ENCODE assay signal across 8 mouse cellular contexts in genomic region chr10:81465265-81465645, GRCm38 (mm10). TPM values are rescaled to one million over a fixed set of nuclear protein-coding genes. Genes with fewer than 3 reads are reported as not detected.
DNase-seq lines count a peak whose midpoint lies in the region; ATAC-seq lines count a peak whose summit lies in the region.

No protein-coding gene starts in this region.

- H3K27me3 ChIP-seq in forebrain, embryonic 11.5 days (ENCODE audit: control insufficient read depth, insufficient read depth, low read length) = peaks cover 41% of the 10 kb centered on the region
- peaks cover 35% of the 10 kb centered on the region for H3K27me3 ChIP-seq in forebrain, embryonic 15.5 days
- peaks cover 79% of the 10 kb centered on the region for H3K27me3 ChIP-seq in hindbrain, embryonic 12.5 days
- peaks cover 46% of the 10 kb centered on the region for H3K27me3 ChIP-seq in midbrain, embryonic 11.5 days (ENCODE audit: control insufficient read depth, insufficient read depth, low read length)

- WGBS in forebrain, embryonic 11.5 days = 3% methylated on average over 5 of the region's 5 CpGs
- whole genome bisulfite sequencing in forebrain, embryonic 15.5 days = 7% methylated on average over 5 of the region's 5 CpGs
- 4% methylated on average over 5 of the region's 5 CpGs for WGBS in hindbrain, embryonic 12.5 days
- WGBS in midbrain, embryonic 11.5 days = 2% methylated on average over 5 of the region's 5 CpGs

- no peak overlapping the region for H3K27ac ChIP-seq in forebrain, embryonic 11.5 days (ENCODE audit: low read depth, low read length)
- no peak overlapping the region for H3K27ac ChIP-seq in forebrain, embryonic 15.5 days (replicated peaks)
- no peak overlapping the region for H3K27ac ChIP-seq in hindbrain, embryonic 12.5 days
- no peak overlapping the region for H3K27ac ChIP-seq in midbrain, embryonic 11.5 days (ENCODE audit: low read depth, low read length)

- H3K4me1 ChIP-seq in forebrain, embryonic 11.5 days (replicated peaks; ENCODE audit: control insufficient read depth, insufficient read depth, low read length) = peaks cover 9% of the 10 kb centered on the region
- peaks cover 13% of the 10 kb centered on the region for H3K4me1 ChIP-seq in forebrain, embryonic 15.5 days
- peaks cover 9% of the 10 kb centered on the region for H3K4me1 ChIP-seq in hindbrain, embryonic 12.5 days
- peaks cover 8% of the 10 kb centered on the region for H3K4me1 ChIP-seq in midbrain, embryonic 11.5 days (ENCODE audit: control insufficient read depth, insufficient read depth, low read length)

- peak; percentile 52 for DNase-seq in forebrain, embryonic 11.5 days (ENCODE audit: low spot score)
- DNase-seq in ovary, postnatal 36 days (ENCODE audit: low spot score) = peak; percentile 2
- no peak for DNase-seq in ovary, postnatal 10 days (ENCODE audit: low spot score)
- peak; percentile 81 for DNase-seq in midbrain, embryonic 11.5 days (ENCODE audit: low spot score, missing footprints)

- H3K9ac ChIP-seq in forebrain, embryonic 11.5 days (ENCODE audit: low read length) = no peak overlapping the region
- H3K9ac ChIP-seq in forebrain, embryonic 15.5 days (replicated peaks) = no peak overlapping the region
- no peak overlapping the region for H3K9ac ChIP-seq in hindbrain, embryonic 12.5 days
- H3K9ac ChIP-seq in midbrain, embryonic 11.5 days (ENCODE audit: low read length) = no peak overlapping the region

- H3K9me3 ChIP-seq in forebrain, embryonic 11.5 days (ENCODE audit: control insufficient read depth, low read length) = no peaks in the 10 kb centered on the region
- H3K9me3 ChIP-seq in forebrain, embryonic 15.5 days = no peaks in the 10 kb centered on the region
- H3K9me3 ChIP-seq in hindbrain, embryonic 12.5 days (replicated peaks) = no peaks in the 10 kb centered on the region
- H3K9me3 ChIP-seq in midbrain, embryonic 11.5 days (ENCODE audit: control insufficient read depth, low read length) = no peaks in the 10 kb centered on the region

- peak; percentile 13 for ATAC-seq in forebrain, embryonic 11.5 days (replicated peaks; ENCODE audit: low FRiP score)
- ATAC-seq in forebrain, embryonic 15.5 days (replicated peaks) = no peak
- peak; percentile 14; the same call in 1 of the 2 replicates for ATAC-seq in hindbrain, embryonic 12.5 days (ENCODE audit: low FRiP score)
- ATAC-seq in midbrain, embryonic 11.5 days (ENCODE audit: low FRiP score) = 0 out of 2 replicates have a peak, but pooled peaks have one; percentile 22
- no peak for ATAC-seq in monocyte, adult 5-6 weeks (replicated peaks; ENCODE audit: insufficient number of reproducible peaks, low FRiP score, low TSS enrichment, poor library complexity, severe bottlenecking)
- no peak for ATAC-seq in erythroblast, adult 5-6 weeks (replicated peaks; ENCODE audit: low FRiP score, poor library complexity, severe bottlenecking)

- no peak overlapping the region for H3K4me2 ChIP-seq in forebrain, embryonic 11.5 days (ENCODE audit: low read depth, low read length, severe bottlenecking)
- no peak overlapping the region for H3K4me2 ChIP-seq in forebrain, embryonic 15.5 days (replicated peaks)
- H3K4me2 ChIP-seq in hindbrain, embryonic 12.5 days (replicated peaks) = no peak overlapping the region
- no peak overlapping the region; the same call in 1 of the 2 replicates for H3K4me2 ChIP-seq in midbrain, embryonic 11.5 days

- H3K4me3 ChIP-seq in forebrain, embryonic 11.5 days (ENCODE audit: low read depth, low read length) = no peak overlapping the region
- H3K4me3 ChIP-seq in forebrain, embryonic 15.5 days = no peak overlapping the region
- H3K4me3 ChIP-seq in hindbrain, embryonic 12.5 days = no peak overlapping the region
- no peak overlapping the region for H3K4me3 ChIP-seq in midbrain, embryonic 11.5 days (ENCODE audit: low read depth, low read length)

- H3K36me3 ChIP-seq in forebrain, embryonic 11.5 days (ENCODE audit: control insufficient read depth, insufficient read depth, low read length) = no peaks in the 10 kb centered on the region
- H3K36me3 ChIP-seq in forebrain, embryonic 15.5 days = peaks cover 14% of the 10 kb centered on the region; the same call in 1 of the 2 replicates
- peaks cover 21% of the 10 kb centered on the region; the same call in 1 of the 2 replicates for H3K36me3 ChIP-seq in hindbrain, embryonic 12.5 days
- H3K36me3 ChIP-seq in midbrain, embryonic 11.5 days (ENCODE audit: control insufficient read depth, insufficient read depth, low read length) = no peaks in the 10 kb centered on the region

RNA-seq across cellular contexts. Expression of gene Nfic, which starts 9.8 kb away (rescaled TPM):
- polyA plus RNA-seq in forebrain, embryonic 11.5 days (2014; fragmentation: Nextera tagmentation; extraction: Ambion mirVana) = 10.5 and 10.8 TPM in 2 replicates
- 24.2 and 29.4 TPM in 2 replicates for polyA plus RNA-seq in forebrain, embryonic 15.5 days (2015; fragmentation: Nextera tagmentation; extraction: Ambion mirVana)
- 30.9 and 31.5 TPM in 2 replicates for polyA plus RNA-seq in hindbrain, embryonic 12.5 days (2016; fragmentation: Nextera tagmentation; extraction: Ambion mirVana)
- 6.6 and 6.9 TPM in 2 replicates for polyA plus RNA-seq in midbrain, embryonic 11.5 days (2014; fragmentation: Nextera tagmentation; extraction: Ambion mirVana)
- 4.1 to 7.6 TPM (median 5.1 TPM) in 3 replicates for total RNA-seq in monocyte, adult 5-6 weeks (2017)
- total RNA-seq in erythroblast, adult 5-6 weeks (2015; ENCODE audit: low replicate concordance) = 13.4 and 23.8 TPM in 2 replicates
- total RNA-seq in erythroblast, adult 5-6 weeks (2017; ENCODE audit: low replicate concordance) = 0.84 and 8.2 TPM in 2 replicates

RNA-seq across cellular contexts. Expression of gene Celf5, which starts 17.3 kb away (rescaled TPM):
- 9.7 and 19.6 TPM in 2 replicates for polyA plus RNA-seq in forebrain, embryonic 11.5 days (2014; fragmentation: Nextera tagmentation; extraction: Ambion mirVana)
- polyA plus RNA-seq in forebrain, embryonic 15.5 days (2015; fragmentation: Nextera tagmentation; extraction: Ambion mirVana) = 76.1 and 78.5 TPM in 2 replicates
- polyA plus RNA-seq in hindbrain, embryonic 12.5 days (2016; fragmentation: Nextera tagmentation; extraction: Ambion mirVana) = 37.1 and 41.3 TPM in 2 replicates
- 10.0 and 13.1 TPM in 2 replicates for polyA plus RNA-seq in midbrain, embryonic 11.5 days (2014; fragmentation: Nextera tagmentation; extraction: Ambion mirVana)
- 0.32 TPM in 1 of 3 replicates, not detected in the others for total RNA-seq in monocyte, adult 5-6 weeks (2017)
- not detected in 2 replicates for total RNA-seq in erythroblast, adult 5-6 weeks (2015; ENCODE audit: low replicate concordance)
- 0.68 TPM in 1 of 2 replicates, not detected in the other for total RNA-seq in erythroblast, adult 5-6 weeks (2017; ENCODE audit: low replicate concordance)

RNA-seq across cellular contexts. Expression of gene Ncln, which starts 30.9 kb away (rescaled TPM):
- 71.8 and 72.3 TPM in 2 replicates for polyA plus RNA-seq in forebrain, embryonic 11.5 days (2014; fragmentation: Nextera tagmentation; extraction: Ambion mirVana)
- 60.3 and 65.0 TPM in 2 replicates for polyA plus RNA-seq in forebrain, embryonic 15.5 days (2015; fragmentation: Nextera tagmentation; extraction: Ambion mirVana)
- 75.1 and 79.5 TPM in 2 replicates for polyA plus RNA-seq in hindbrain, embryonic 12.5 days (2016; fragmentation: Nextera tagmentation; extraction: Ambion mirVana)
- 40.4 and 44.5 TPM in 2 replicates for polyA plus RNA-seq in midbrain, embryonic 11.5 days (2014; fragmentation: Nextera tagmentation; extraction: Ambion mirVana)
- 42.6 to 86.4 TPM (median 79.6 TPM) in 3 replicates for total RNA-seq in monocyte, adult 5-6 weeks (2017)
- 8.1 and 46.4 TPM in 2 replicates for total RNA-seq in erythroblast, adult 5-6 weeks (2015; ENCODE audit: low replicate concordance)
- total RNA-seq in erythroblast, adult 5-6 weeks (2017; ENCODE audit: low replicate concordance) = 10.8 and 12.8 TPM in 2 replicates

RNA-seq across cellular contexts. Expression of gene S1pr4, which starts 34.7 kb away (rescaled TPM):
- polyA plus RNA-seq in forebrain, embryonic 11.5 days (2014; fragmentation: Nextera tagmentation; extraction: Ambion mirVana) = 0.36 and 0.68 TPM in 2 replicates
- polyA plus RNA-seq in forebrain, embryonic 15.5 days (2015; fragmentation: Nextera tagmentation; extraction: Ambion mirVana) = 0.69 and 0.73 TPM in 2 replicates
- 0.52 and 0.65 TPM in 2 replicates for polyA plus RNA-seq in hindbrain, embryonic 12.5 days (2016; fragmentation: Nextera tagmentation; extraction: Ambion mirVana)
- 0.37 and 0.43 TPM in 2 replicates for polyA plus RNA-seq in midbrain, embryonic 11.5 days (2014; fragmentation: Nextera tagmentation; extraction: Ambion mirVana)
- total RNA-seq in monocyte, adult 5-6 weeks (2017) = 20.5 to 50.8 TPM (median 33.5 TPM) in 3 replicates
- 2.9 and 4.6 TPM in 2 replicates for total RNA-seq in erythroblast, adult 5-6 weeks (2015; ENCODE audit: low replicate concordance)
- 2.1 and 6.0 TPM in 2 replicates for total RNA-seq in erythroblast, adult 5-6 weeks (2017; ENCODE audit: low replicate concordance)

RNA-seq across cellular contexts. Expression of gene Gna15, which starts 58.8 kb away (rescaled TPM):
- 0.45 and 0.68 TPM in 2 replicates for polyA plus RNA-seq in forebrain, embryonic 11.5 days (2014; fragmentation: Nextera tagmentation; extraction: Ambion mirVana)
- polyA plus RNA-seq in forebrain, embryonic 15.5 days (2015; fragmentation: Nextera tagmentation; extraction: Ambion mirVana) = 0.57 and 0.84 TPM in 2 replicates
- polyA plus RNA-seq in hindbrain, embryonic 12.5 days (2016; fragmentation: Nextera tagmentation; extraction: Ambion mirVana) = 0.75 and 0.82 TPM in 2 replicates
- 1.1 and 1.4 TPM in 2 replicates for polyA plus RNA-seq in midbrain, embryonic 11.5 days (2014; fragmentation: Nextera tagmentation; extraction: Ambion mirVana)
- total RNA-seq in monocyte, adult 5-6 weeks (2017) = 20.3 to 41.0 TPM (median 29.4 TPM) in 3 replicates
- 2.1 and 12.1 TPM in 2 replicates for total RNA-seq in erythroblast, adult 5-6 weeks (2015; ENCODE audit: low replicate concordance)
- total RNA-seq in erythroblast, adult 5-6 weeks (2017; ENCODE audit: low replicate concordance) = 6.3 and 14.8 TPM in 2 replicates

Comparison
In these comparisons a context has a peak if more than half of its experiments do, and no peak if none do; other contexts are left out.
1. ATAC-seq: peak in forebrain, embryonic 11.5 days (single experiment), hindbrain, embryonic 12.5 days (single experiment) and midbrain, embryonic 11.5 days (single experiment); none in forebrain, embryonic 15.5 days (single experiment), monocyte, adult 5-6 weeks (single experiment) and erythroblast, adult 5-6 weeks (single experiment).